Mouse (Mus musculus): ENCODE measurements around the gene Armcx6. TPM values are rescaled to one million over a fixed set of nuclear protein-coding genes. Genes with fewer than 3 reads are reported as not detected.
"Not testable (repeated sequence)": the region's sequence is repeated elsewhere in the genome, so short reads cannot be mapped to it uniquely, and the experiment has no call there.

The Armcx6 gene
- polyA plus RNA-seq, 1 experiment from 2014 or later, result 15.5 TPM

DNA sequence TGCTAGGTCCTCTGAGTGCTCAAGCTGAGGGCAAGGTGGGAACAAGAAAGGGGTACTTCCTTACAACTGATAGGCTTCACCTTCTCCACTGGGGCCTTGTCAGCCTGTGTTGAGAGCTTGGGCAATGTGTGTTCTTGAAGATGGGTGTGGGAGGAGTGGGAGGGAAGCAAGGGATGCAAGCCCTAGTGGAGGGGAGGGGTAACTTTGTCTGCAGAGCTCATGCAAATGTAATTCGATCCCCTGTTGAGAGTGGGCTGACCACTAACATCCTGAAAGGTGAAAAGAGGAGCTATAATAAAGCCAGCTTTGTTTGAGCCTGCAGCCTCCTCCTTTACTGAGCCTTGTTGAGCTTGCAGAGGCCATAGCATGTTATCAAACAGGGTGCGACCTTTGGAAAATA, 27.5 kb downstream of the Armcx6 start:
- peaks cover 11% of the 10 kb centered on the region for H3K36me3 ChIP-seq
- H3K4me3 ChIP-seq; H3K9me3 ChIP-seq; DNase-seq (ENCODE audit: low spot score); H3K4me1 ChIP-seq; H3K27me3 ChIP-seq (ENCODE audit: insufficient read depth, poor library complexity, severe bottlenecking); H3K27ac ChIP-seq: not testable (repeated sequence)
- WGBS, result 34% methylated on average over 2 of the region's 2 CpGs

DNA sequence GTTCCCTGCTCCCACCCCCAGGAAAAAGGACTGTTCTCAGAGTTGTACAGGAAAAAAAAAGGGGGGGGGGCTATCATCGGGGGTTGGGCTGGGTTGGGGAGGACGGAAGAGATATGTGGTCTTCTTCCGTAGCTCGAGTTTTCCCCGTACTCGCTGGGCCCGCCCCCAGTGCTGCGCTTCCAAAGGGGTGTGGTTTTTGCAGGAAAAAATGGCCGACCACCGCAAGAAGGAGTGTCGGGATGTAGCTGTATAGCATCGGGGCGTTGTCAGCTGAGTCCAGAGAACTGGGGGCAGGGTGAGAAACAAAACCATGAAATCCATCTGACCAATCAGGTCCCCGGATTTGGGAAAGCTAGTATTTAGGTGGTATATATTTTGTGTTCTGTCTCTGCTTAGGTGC, 32.7 kb downstream of the Armcx6 start:
- DNase-seq (ENCODE audit: low spot score), result peak; percentile 87
- no peaks in the 10 kb centered on the region for H3K4me1 ChIP-seq
- no peaks in the 10 kb centered on the region for H3K9me3 ChIP-seq
- WGBS, result 15% methylated on average over 14 of the region's 14 CpGs
- H3K27ac ChIP-seq, result peak overlapping the region; percentile 91
- H3K4me3 ChIP-seq, result peak overlapping the region; percentile 62
- peaks cover 11% of the 10 kb centered on the region for H3K36me3 ChIP-seq
- no peaks in the 10 kb centered on the region for H3K27me3 ChIP-seq (ENCODE audit: insufficient read depth, poor library complexity, severe bottlenecking)

GRCm38 (mm10) chrX:134717752-134718308, 33.4 kb downstream of the Armcx6 start, which contains the start of gene Armcx1:
Gene Armcx1, plus strand, starts transcription at chrX:134717963.
- 18% methylated on average over 16 of the region's 16 CpGs for WGBS
- peak within 1 kb of the TSS; percentile 91 for H3K27ac ChIP-seq
- H3K36me3 ChIP-seq, result peaks cover 11% of the 10 kb centered on the region
- H3K4me1 ChIP-seq, result no peaks in the 10 kb centered on the region
- no peaks in the 10 kb centered on the region for H3K27me3 ChIP-seq (ENCODE audit: insufficient read depth, poor library complexity, severe bottlenecking)
- no peaks in the 10 kb centered on the region for H3K9me3 ChIP-seq
- peak within 1 kb of the TSS; percentile 62 for H3K4me3 ChIP-seq
- DNase-seq (ENCODE audit: low spot score), result peak; percentile 90

DNA sequence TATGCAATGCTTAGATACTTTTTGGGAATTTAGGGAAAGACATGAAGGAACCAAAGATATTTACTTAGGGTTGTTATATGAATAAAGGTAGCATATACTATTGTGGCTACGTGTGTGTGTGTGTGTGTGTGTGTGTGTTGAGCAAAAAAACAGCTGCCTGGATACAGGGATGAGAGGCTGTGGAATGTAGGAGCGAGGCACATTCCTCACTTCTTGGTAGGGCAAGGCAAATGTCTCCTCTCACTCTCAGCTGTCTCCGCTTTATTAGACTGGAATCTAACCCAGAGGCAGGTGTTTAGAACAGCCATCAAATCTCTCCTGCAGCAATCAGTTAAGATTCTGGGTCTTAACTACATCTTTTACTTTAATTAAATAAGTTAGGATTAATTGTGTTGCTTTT, 34.4 kb downstream of the Armcx6 start:
- no peak overlapping the region for H3K4me3 ChIP-seq
- H3K36me3 ChIP-seq, result peaks cover 11% of the 10 kb centered on the region
- no peaks in the 10 kb centered on the region for H3K9me3 ChIP-seq
- DNase-seq (ENCODE audit: low spot score), result no peak
- no peak overlapping the region for H3K27ac ChIP-seq
- H3K4me1 ChIP-seq, result no peaks in the 10 kb centered on the region
- H3K27me3 ChIP-seq (ENCODE audit: insufficient read depth, poor library complexity, severe bottlenecking), result no peaks in the 10 kb centered on the region
- WGBS, result 31% methylated on average over 3 of the region's 3 CpGs

Small RNAs within 50 kb of the gene (microRNA-seq; reads per million reads assigned to microRNA genes)
- gene Mir7093, result not detected

Other genes starting within 250 kb of the Armcx6 start
- 99.7 and 120 TPM in 2 replicates for gene Timm8a1, start 209.6 kb downstream of the Armcx6 start, polyA plus RNA-seq (2016; fragmentation: Nextera tagmentation; extraction: Ambion mirVana)
- gene Btk, start 167.8 kb downstream of the Armcx6 start, polyA plus RNA-seq (2016; fragmentation: Nextera tagmentation; extraction: Ambion mirVana), result 0.86 and 2.5 TPM in 2 replicates
- gene Rpl36a, start 165.8 kb downstream of the Armcx6 start, polyA plus RNA-seq (2016; fragmentation: Nextera tagmentation; extraction: Ambion mirVana), result 252 and 287 TPM in 2 replicates
- 4.3 and 6.6 TPM in 2 replicates for gene Gla, start 150.3 kb downstream of the Armcx6 start, polyA plus RNA-seq (2016; fragmentation: Nextera tagmentation; extraction: Ambion mirVana)
- gene Hnrnph2, start 150.2 kb downstream of the Armcx6 start, polyA plus RNA-seq (2016; fragmentation: Nextera tagmentation; extraction: Ambion mirVana), result 142 and 149 TPM in 2 replicates
- gene Armcx4, start 64.9 kb downstream of the Armcx6 start, polyA plus RNA-seq (2016; fragmentation: Nextera tagmentation; extraction: Ambion mirVana), result 3.4 and 4.3 TPM in 2 replicates
- 41.4 and 48.4 TPM in 2 replicates for gene Armcx1, start 33.5 kb downstream of the Armcx6 start, polyA plus RNA-seq (2016; fragmentation: Nextera tagmentation; extraction: Ambion mirVana)
- gene Armcx3, start 5.2 kb upstream of the Armcx6 start, polyA plus RNA-seq (2016; fragmentation: Nextera tagmentation; extraction: Ambion mirVana), result 70.7 and 82.5 TPM in 2 replicates
- 66.5 and 67.5 TPM in 2 replicates for gene Armcx2, start 57.8 kb upstream of the Armcx6 start, polyA plus RNA-seq (2016; fragmentation: Nextera tagmentation; extraction: Ambion mirVana)
- 0.44 and 0.59 TPM in 2 replicates for gene Nxf2, start 213.3 kb upstream of the Armcx6 start, polyA plus RNA-seq (2016; fragmentation: Nextera tagmentation; extraction: Ambion mirVana)

Data from heart, embryonic 10.5 days (tissue).